Mouse (Mus musculus) small intestine, adult 2 months (tissue): Measurements from ENCODE around the gene Prox2.

Experiments used
- CTCF ChIP-seq: fragments of 200-500 bp; IDR thresholded peaks from 2 replicates; pipeline ENCODE4 v1.5.1; 2012; ENCODE audit warnings: low read depth, mild to moderate bottlenecking, control low read depth, inconsistent platforms, low read length, moderate library complexity, mixed read lengths; ENCODE audit not compliant: insufficient replicate concordance, insufficient read length; ENCODE audit errors: extremely low read depth
- POLR2A ChIP-seq: fragments of 200-500 bp; IDR thresholded peaks from 2 replicates; pipeline ENCODE4 v1.6.1; 2012; ENCODE audit warnings: low read depth, mild to moderate bottlenecking, control low read depth, inconsistent platforms, low read length, moderate library complexity

- TF ChIP-seq POLR2A: no peak
- no peak for TF ChIP-seq CTCF
Observed at GRCm38 (mm10) chr12:85110011-85110697, 405 bp downstream of the Prox2 start.
